Mouse (Mus musculus): ENCODE measurements around the gene Hoxb2. TPM values are rescaled to one million over a fixed set of nuclear protein-coding genes. Genes with fewer than 3 reads are reported as not detected.
A peak's percentile ranks its signal among the peaks of the same experiment; 100 is the strongest.

Hoxb2 gene
- polyA plus RNA-seq, 1 experiment from 2014 or later, result 63.0 TPM

GRCm38 (mm10) chr11:96363807-96364206 lies 13.5 kb downstream of the Hoxb2 start:
- WGBS, result 16% methylated on average over 5 of the region's 5 CpGs
- H3K4me2 ChIP-seq, result no peak overlapping the region
- H3K9ac ChIP-seq, result no peak overlapping the region
- H3K4me3 ChIP-seq, result no peak overlapping the region
- H3K36me3 ChIP-seq, result no peaks in the 10 kb centered on the region
- ATAC-seq (ENCODE audit: low read depth), result no peak
- H3K4me1 ChIP-seq (replicated peaks), result peaks cover 24% of the 10 kb centered on the region
- H3K9me3 ChIP-seq, result no peaks in the 10 kb centered on the region
- H3K27ac ChIP-seq (replicated peaks), result no peak overlapping the region
- peaks cover 18% of the 10 kb centered on the region; the same call in 1 of the 2 replicates for H3K27me3 ChIP-seq

- 2% methylated on average over 25 of the region's 26 CpGs for WGBS
- Histone ChIP-seq H3K27me3 (peaks cover 18% of the 10 kb centered on the region; the same call in 1 of the 2 replicates), H3K9ac (peak within 1 kb of the TSS; percentile 66), H3K27ac (replicated peaks) (no peak within 1 kb of the TSS), H3K9me3 (no peaks in the 10 kb centered on the region), H3K4me3 (peak within 1 kb of the TSS; percentile 38), H3K4me2 (peak within 1 kb of the TSS; percentile 64), H3K4me1 (replicated peaks) (peaks cover 30% of the 10 kb centered on the region), H3K36me3 (no peaks in the 10 kb centered on the region)
- ATAC-seq (ENCODE audit: low read depth), result peak; percentile 66
Observed at GRCm38 (mm10) chr11:96365441-96366091, 15.2 kb downstream of the Hoxb2 start, which contains the start of gene Hoxb1. Hoxb1 (plus strand) TSS chr11:96365752.

- Histone ChIP-seq H3K4me1 (replicated peaks) (peaks cover 30% of the 10 kb centered on the region), H3K4me2 (peak overlapping the region; percentile 64), H3K27me3 (peaks cover 18% of the 10 kb centered on the region; the same call in 1 of the 2 replicates), H3K4me3 (peak overlapping the region; percentile 38), H3K9me3 (no peaks in the 10 kb centered on the region), H3K9ac (peak overlapping the region; percentile 66), H3K36me3 (no peaks in the 10 kb centered on the region), H3K27ac (replicated peaks) (no peak overlapping the region)
- 2% methylated on average over 47 of the region's 47 CpGs for WGBS
- ATAC-seq (ENCODE audit: low read depth), result peak; percentile 61
Observed at GRCm38 (mm10) chr11:96366092-96367041, 16.0 kb downstream of the Hoxb2 start.

- Histone ChIP-seq H3K4me2 (peak overlapping the region; percentile 64), H3K9ac (no peak overlapping the region), H3K9me3 (no peaks in the 10 kb centered on the region), H3K27me3 (peaks cover 18% of the 10 kb centered on the region; the same call in 1 of the 2 replicates), H3K4me1 (replicated peaks) (peaks cover 38% of the 10 kb centered on the region), H3K27ac (replicated peaks) (no peak overlapping the region), H3K4me3 (no peak overlapping the region; the same call in 1 of the 2 replicates), H3K36me3 (no peaks in the 10 kb centered on the region)
- 19% methylated on average over 6 of the region's 6 CpGs for WGBS
- no peak for ATAC-seq (ENCODE audit: low read depth)
Observed at GRCm38 (mm10) chr11:96367141-96367540, 16.8 kb downstream of the Hoxb2 start.

- no peaks in the 10 kb centered on the region for H3K36me3 ChIP-seq
- no peaks in the 10 kb centered on the region for H3K9me3 ChIP-seq
- no peak for ATAC-seq (ENCODE audit: low read depth)
- H3K4me2 ChIP-seq, result no peak overlapping the region
- no peak overlapping the region for H3K9ac ChIP-seq
- H3K27ac ChIP-seq (replicated peaks), result no peak overlapping the region
- H3K4me1 ChIP-seq (replicated peaks), result peaks cover 45% of the 10 kb centered on the region
- no peak overlapping the region for H3K4me3 ChIP-seq
- 21% methylated on average over 5 of the region's 5 CpGs for WGBS
- peaks cover 18% of the 10 kb centered on the region; the same call in 1 of the 2 replicates for H3K27me3 ChIP-seq
Observed at GRCm38 (mm10) chr11:96368686-96369085, 18.4 kb downstream of the Hoxb2 start.

- no peak for ATAC-seq (ENCODE audit: low read depth)
- Histone ChIP-seq H3K9ac (no peak overlapping the region), H3K4me3 (no peak overlapping the region), H3K4me2 (no peak overlapping the region), H3K27me3 (peaks cover 18% of the 10 kb centered on the region; the same call in 1 of the 2 replicates), H3K4me1 (replicated peaks) (peaks cover 45% of the 10 kb centered on the region), H3K36me3 (no peaks in the 10 kb centered on the region), H3K9me3 (no peaks in the 10 kb centered on the region), H3K27ac (replicated peaks) (no peak overlapping the region)
- WGBS, result 26% methylated on average over 7 of the region's 7 CpGs
Observed at GRCm38 (mm10) chr11:96369140-96369539, 18.8 kb downstream of the Hoxb2 start.

- no peak overlapping the region for H3K4me3 ChIP-seq
- H3K4me1 ChIP-seq (replicated peaks), result peaks cover 23% of the 10 kb centered on the region
- no peaks in the 10 kb centered on the region for H3K9me3 ChIP-seq
- no peak for ATAC-seq (ENCODE audit: low read depth)
- no peak overlapping the region for H3K4me2 ChIP-seq
- WGBS, result 19% methylated on average over 3 of the region's 3 CpGs
- peaks cover 9% of the 10 kb centered on the region; the same call in 1 of the 2 replicates for H3K27me3 ChIP-seq
- no peaks in the 10 kb centered on the region for H3K36me3 ChIP-seq
- H3K9ac ChIP-seq, result no peak overlapping the region
- H3K27ac ChIP-seq (replicated peaks), result no peak overlapping the region
Observed at GRCm38 (mm10) chr11:96371726-96372125, 21.4 kb downstream of the Hoxb2 start.

GRCm38 (mm10) chr11:96372519-96372918 lies 22.2 kb downstream of the Hoxb2 start:
- no peaks in the 10 kb centered on the region for H3K9me3 ChIP-seq
- H3K9ac ChIP-seq, result no peak overlapping the region
- H3K27ac ChIP-seq (replicated peaks), result no peak overlapping the region
- WGBS, result 11% methylated on average over 3 of the region's 3 CpGs
- no peak overlapping the region for H3K4me3 ChIP-seq
- peaks cover 20% of the 10 kb centered on the region for H3K4me1 ChIP-seq (replicated peaks)
- ATAC-seq (ENCODE audit: low read depth), result no peak
- H3K27me3 ChIP-seq, result 0 out of 2 replicates have a peak, but pooled peaks cover 3% of the 10 kb centered on the region
- H3K4me2 ChIP-seq, result no peak overlapping the region
- H3K36me3 ChIP-seq, result no peaks in the 10 kb centered on the region

- no peaks in the 10 kb centered on the region for H3K27me3 ChIP-seq
- 43% methylated on average over 7 of the region's 7 CpGs for WGBS
- no peak overlapping the region for H3K27ac ChIP-seq (replicated peaks)
- H3K9me3 ChIP-seq, result no peaks in the 10 kb centered on the region
- no peak overlapping the region for H3K9ac ChIP-seq
- H3K36me3 ChIP-seq, result no peaks in the 10 kb centered on the region
- ATAC-seq (ENCODE audit: low read depth), result no peak
- no peak overlapping the region for H3K4me2 ChIP-seq
- H3K4me3 ChIP-seq, result no peak overlapping the region
- H3K4me1 ChIP-seq (replicated peaks), result peaks cover 14% of the 10 kb centered on the region
Observed at GRCm38 (mm10) chr11:96374810-96375209, 24.5 kb downstream of the Hoxb2 start.

- no peak overlapping the region for H3K27ac ChIP-seq (replicated peaks)
- no peaks in the 10 kb centered on the region for H3K36me3 ChIP-seq
- no peaks in the 10 kb centered on the region for H3K9me3 ChIP-seq
- H3K4me2 ChIP-seq, result no peak overlapping the region
- 0 out of 2 replicates have a peak, but pooled peaks cover 4% of the 10 kb centered on the region for H3K4me1 ChIP-seq (replicated peaks)
- 81% methylated on average over 5 of the region's 5 CpGs for WGBS
- H3K9ac ChIP-seq, result no peak overlapping the region
- H3K4me3 ChIP-seq, result no peak overlapping the region
- no peak for ATAC-seq (ENCODE audit: low read depth)
- H3K27me3 ChIP-seq, result no peaks in the 10 kb centered on the region
Observed at GRCm38 (mm10) chr11:96383381-96383780, 33.1 kb downstream of the Hoxb2 start.

- Histone ChIP-seq H3K9ac (no peak overlapping the region), H3K27me3 (no peaks in the 10 kb centered on the region), H3K4me1 (replicated peaks) (peaks cover 10% of the 10 kb centered on the region; the same call in 1 of the 2 replicates), H3K27ac (replicated peaks) (no peak overlapping the region), H3K9me3 (no peaks in the 10 kb centered on the region), H3K36me3 (no peaks in the 10 kb centered on the region), H3K4me3 (no peak overlapping the region), H3K4me2 (no peak overlapping the region)
- no peak for ATAC-seq (ENCODE audit: low read depth)
- WGBS, result 88% methylated on average over 2 of the region's 2 CpGs
Observed at GRCm38 (mm10) chr11:96387635-96388034, 37.3 kb downstream of the Hoxb2 start.
